ENCODE assay signal across 24 mouse cellular contexts in genomic region chr7:16903439-16903955, GRCm38 (mm10). TPM values are rescaled to one million over a fixed set of nuclear protein-coding genes. Genes with fewer than 3 reads are reported as not detected.
A peak's percentile ranks its signal among the peaks of the same experiment; 100 is the strongest.
DNase-seq lines count a peak whose midpoint lies in the region; ATAC-seq and TF ChIP-seq lines count a peak whose summit lies in the region.
"Had no signal": no experiment of that assay in that cellular context is flagged by ENCODE, and none has a peak within 500 bp of the region (broad histone marks: within the 10 kb centered on the region; RNA-seq: fewer than 3 reads in every experiment).

No protein-coding gene starts in this region.

- H3K4me1 ChIP-seq in hindbrain, embryonic 10.5 days (replicated peaks): peaks cover 64% of the 10 kb centered on the region
- H3K4me1 ChIP-seq in hindbrain, embryonic 13.5 days (replicated peaks): peaks cover 46% of the 10 kb centered on the region
- H3K4me1 ChIP-seq in CH12.LX (ENCODE audit: control insufficient read depth in 1 of 2, insufficient read depth in 2 of 2): peaks cover 56 to 82% of the 10 kb centered on the region in 2 experiments
- H3K4me1 ChIP-seq in embryonic facial prominence, embryonic 10.5 days: peaks cover 60% of the 10 kb centered on the region
- peaks cover 3% of the 10 kb centered on the region for H3K4me1 ChIP-seq in forebrain, embryonic 16.5 days (replicated peaks; ENCODE audit: control insufficient read depth, insufficient read depth, low read length)

- dilution Hi-C loops in CH12.LX (cut with MboI; ENCODE audit: extremely low pct_ligation_motif_present, extremely low pct_unique_long_range_greater_than_20kb, low sequenced_read_pairs): no loop called here

- peaks cover 26% of the 10 kb centered on the region for H3K27me3 ChIP-seq in hindbrain, embryonic 10.5 days (ENCODE audit: insufficient read depth, poor library complexity, severe bottlenecking)
- 0 out of 2 replicates have a peak, but pooled peaks cover 6% of the 10 kb centered on the region for H3K27me3 ChIP-seq in hindbrain, embryonic 13.5 days
- H3K27me3 ChIP-seq in CH12.LX (replicated peaks): no peaks in the 10 kb centered on the region
- H3K27me3 ChIP-seq in embryonic facial prominence, embryonic 10.5 days (replicated peaks; ENCODE audit: low read depth, poor library complexity, severe bottlenecking): peaks cover 14% of the 10 kb centered on the region
- H3K27me3 ChIP-seq in forebrain, embryonic 16.5 days (replicated peaks; ENCODE audit: control insufficient read depth, insufficient read depth, low read length): no peaks in the 10 kb centered on the region

- no peak for ATAC-seq in hindbrain, embryonic 13.5 days (ENCODE audit: low FRiP score)
- peak; percentile 47 for ATAC-seq in megakaryocyte progenitor cell, adult 5-6 weeks (replicated peaks; ENCODE audit: poor library complexity)
- no peak for ATAC-seq in forebrain, embryonic 16.5 days
- ATAC-seq: activated CD4-positive, CD25-positive, alpha-beta regulatory T cell, adult 4 months; hindbrain, embryonic 16.5 days had no signal

- in situ Hi-C loops in CH12.LX (cut with MboI; ENCODE audit: low pct_ligation_motif_present, low pct_unique_long_range_greater_than_20kb, low sequenced_read_pairs): no loop called here

- H3K36me3 ChIP-seq in hindbrain, embryonic 10.5 days: no peaks in the 10 kb centered on the region
- no peaks in the 10 kb centered on the region for H3K36me3 ChIP-seq in hindbrain, embryonic 13.5 days
- H3K36me3 ChIP-seq in CH12.LX (replicated peaks in 1 of 2; ENCODE audit: control insufficient read depth in 1 of 2, insufficient read depth in 1 of 2, low read length in 1 of 2): peaks cover 0 to under 1% of the 10 kb centered on the region in 2 experiments
- H3K36me3 ChIP-seq in embryonic facial prominence, embryonic 10.5 days (replicated peaks): no peaks in the 10 kb centered on the region
- H3K36me3 ChIP-seq in forebrain, embryonic 16.5 days (ENCODE audit: control insufficient read depth, insufficient read depth): no peaks in the 10 kb centered on the region
- H3K36me3 ChIP-seq: heart, embryonic 12.5 days; neural tube, embryonic 15.5 days had no signal

- H3K79me2 ChIP-seq in CH12.LX (replicated peaks; ENCODE audit: control insufficient read depth, extremely low read depth, insufficient read depth, poor library complexity, severe bottlenecking): no peaks in the 10 kb centered on the region

- peak overlapping the region; percentile 50; the same call in 1 of the 2 replicates for H3K27ac ChIP-seq in hindbrain, embryonic 10.5 days
- no peak overlapping the region for H3K27ac ChIP-seq in hindbrain, embryonic 13.5 days
- peak overlapping the region; percentile 27; the same call in 1 of the 2 replicates for H3K27ac ChIP-seq in CH12.LX (ENCODE audit: insufficient read depth, low read depth)
- 0 out of 2 replicates have a peak overlapping the region, but pooled peaks have one; percentile 30 for H3K27ac ChIP-seq in embryonic facial prominence, embryonic 10.5 days (replicated peaks)
- H3K27ac ChIP-seq in forebrain, embryonic 16.5 days (ENCODE audit: low read length): no peak overlapping the region
- H3K27ac ChIP-seq: layer of hippocampus, adult 2 months; neural tube, embryonic 15.5 days had no signal

- H3K4me3 ChIP-seq in hindbrain, embryonic 10.5 days: no peak overlapping the region
- no peak overlapping the region for H3K4me3 ChIP-seq in hindbrain, embryonic 13.5 days
- H3K4me3 ChIP-seq in CH12.LX (replicated peaks in 1 of 3; ENCODE audit: low read depth in 2 of 3, low read length in 2 of 3, poor library complexity in 1 of 3): no peak overlapping the region
- no peak overlapping the region for H3K4me3 ChIP-seq in embryonic facial prominence, embryonic 10.5 days
- H3K4me3 ChIP-seq in forebrain, embryonic 16.5 days (replicated peaks; ENCODE audit: low read length): no peak overlapping the region
- H3K4me3 ChIP-seq: heart, embryonic 12.5 days; layer of hippocampus, adult 2 months; neural tube, embryonic 15.5 days had no signal

- H3K4me2 ChIP-seq in hindbrain, embryonic 13.5 days: no peak overlapping the region
- H3K4me2 ChIP-seq in CH12.LX (ENCODE audit: insufficient read depth, low read depth, poor library complexity, severe bottlenecking): 0 out of 2 replicates have a peak overlapping the region, but pooled peaks have one; percentile 0
- H3K4me2 ChIP-seq in forebrain, embryonic 16.5 days (ENCODE audit: low read length): no peak overlapping the region
- H3K4me2 ChIP-seq: heart, embryonic 12.5 days; lung, embryonic 14.5 days; neural tube, embryonic 15.5 days had no signal

- H3K9me3 ChIP-seq in hindbrain, embryonic 10.5 days: no peaks in the 10 kb centered on the region
- H3K9me3 ChIP-seq in hindbrain, embryonic 13.5 days: no peaks in the 10 kb centered on the region
- H3K9me3 ChIP-seq in CH12.LX (replicated peaks; ENCODE audit: low read length): no peaks in the 10 kb centered on the region
- no peaks in the 10 kb centered on the region for H3K9me3 ChIP-seq in embryonic facial prominence, embryonic 10.5 days
- no peaks in the 10 kb centered on the region for H3K9me3 ChIP-seq in forebrain, embryonic 16.5 days (ENCODE audit: control insufficient read depth, low read length)
- H3K9me3 ChIP-seq: heart, embryonic 12.5 days; neural tube, embryonic 15.5 days had no signal

- TF ChIP-seq CTCF in CH12.LX (conservative IDR thresholded peaks at IDR 0.05 in 1 of 2, IDR thresholded peaks at IDR 0.05 in 1 of 2; ENCODE audit: low read depth in 2 of 2, low read length in 2 of 2): no peak

- no peak for DNase-seq in hindbrain, embryonic 10.5 days (ENCODE audit: low spot score)
- DNase-seq in CH12.LX (ENCODE audit: extremely low read depth): peak; percentile 86
- no peak for DNase-seq in embryonic facial prominence, embryonic 10.5 days (ENCODE audit: low spot score)
- DNase-seq in urinary bladder, postnatal 36 days (ENCODE audit: low spot score in 2 of 2): no peak
- DNase-seq: adrenal gland, postnatal 14 days; cerebellum, adult 11 months; cerebellum, postnatal 25 days; gastrocnemius, postnatal 14 days; kidney, adult 18-20 months; kidney, postnatal 14 days; lung, embryonic 14.5 days; midbrain, embryonic 14.5 days; right cerebral cortex, postnatal 14 days; spleen, adult 18-20 months; thymus, postnatal 4 days had no signal

- no peak for TF ChIP-seq RAD21 in CH12.LX (IDR thresholded peaks at IDR 0.05; ENCODE audit: low read depth, low read length)

- TF ChIP-seq EP300 in CH12.LX (IDR thresholded peaks at IDR 0.05; ENCODE audit: low read length): no peak

- 86% methylated on average over 2 of the region's 2 CpGs for WGBS in hindbrain, embryonic 10.5 days
- WGBS in hindbrain, embryonic 13.5 days: 91% methylated on average over 2 of the region's 2 CpGs
- 83% methylated on average over 2 of the region's 2 CpGs for WGBS in embryonic facial prominence, embryonic 10.5 days
- 78% methylated on average over 2 of the region's 2 CpGs for WGBS in forebrain, embryonic 16.5 days

- no peak overlapping the region for H3K9ac ChIP-seq in hindbrain, embryonic 13.5 days
- no peak overlapping the region for H3K9ac ChIP-seq in CH12.LX (ENCODE audit: insufficient read depth, low read depth)
- no peak overlapping the region for H3K9ac ChIP-seq in forebrain, embryonic 16.5 days (replicated peaks; ENCODE audit: low read depth, low read length)
- H3K9ac ChIP-seq: heart, embryonic 12.5 days; lung, embryonic 14.5 days; neural tube, embryonic 15.5 days had no signal

- TF ChIP-seq POLR2A in CH12.LX (IDR thresholded peaks at IDR 0.05; ENCODE audit: low read depth, low read length): no peak

RNA-seq across cellular contexts. Expression of gene Ptgir, which starts 2.8 kb away (rescaled TPM):
- polyA plus RNA-seq in hindbrain, embryonic 10.5 days (2016; fragmentation: Nextera tagmentation; extraction: Ambion mirVana): 0.77 and 1.5 TPM in 2 replicates
- 0.78 and 0.83 TPM in 2 replicates for polyA plus RNA-seq in hindbrain, embryonic 13.5 days (2015; fragmentation: Nextera tagmentation; extraction: Ambion mirVana)
- 7.0 and 7.5 TPM in 2 replicates for total RNA-seq in CH12.LX (2012; rRNA removed)
- total RNA-seq in CH12.LX (2014; rRNA removed): 2.7 and 3.8 TPM in 2 replicates
- polyA plus RNA-seq in CH12.LX (2012; ENCODE audit: insufficient read length, low read depth): 31.1 and 33.3 TPM in 2 replicates
- polyA plus RNA-seq in embryonic facial prominence, embryonic 10.5 days (2016; fragmentation: Nextera tagmentation; extraction: Ambion mirVana): 0.52 and 0.64 TPM in 2 replicates
- total RNA-seq in megakaryocyte progenitor cell, adult 5-6 weeks (2015): 2.1 and 2.6 TPM in 2 replicates
- 1.8 and 4.0 TPM in 2 replicates for total RNA-seq in megakaryocyte progenitor cell, adult 5-6 weeks (2017)
- polyA plus RNA-seq in forebrain, embryonic 16.5 days (2015; fragmentation: Nextera tagmentation; extraction: Ambion mirVana): 0.15 TPM in 2 replicates

RNA-seq across cellular contexts. Expression of gene Gng8, which starts 11.9 kb away (rescaled TPM):
- 7.1 and 9.0 TPM in 2 replicates for polyA plus RNA-seq in hindbrain, embryonic 10.5 days (2016; fragmentation: Nextera tagmentation; extraction: Ambion mirVana)
- 6.1 and 8.2 TPM in 2 replicates for polyA plus RNA-seq in hindbrain, embryonic 13.5 days (2015; fragmentation: Nextera tagmentation; extraction: Ambion mirVana)
- total RNA-seq in CH12.LX (2012; rRNA removed): 0.25 TPM in 1 of 2 replicates, not detected in the other
- not detected in 2 replicates for total RNA-seq in CH12.LX (2014; rRNA removed)
- polyA plus RNA-seq in CH12.LX (2012; ENCODE audit: insufficient read length, low read depth): 2.4 and 2.5 TPM in 2 replicates
- 14.7 and 20.3 TPM in 2 replicates for polyA plus RNA-seq in embryonic facial prominence, embryonic 10.5 days (2016; fragmentation: Nextera tagmentation; extraction: Ambion mirVana)
- total RNA-seq in megakaryocyte progenitor cell, adult 5-6 weeks (2015): not detected in 2 replicates
- not detected in 2 replicates for total RNA-seq in megakaryocyte progenitor cell, adult 5-6 weeks (2017)
- polyA plus RNA-seq in forebrain, embryonic 16.5 days (2015; fragmentation: Nextera tagmentation; extraction: Ambion mirVana): 1.9 and 4.5 TPM in 2 replicates
- total RNA-seq: liver, adult 2 months had no signal
- polyA plus RNA-seq: activated CD4-positive, CD25-positive, alpha-beta regulatory T cell, adult 4 months had no signal

RNA-seq across cellular contexts. Expression of gene Calm3, which starts 20.4 kb away (rescaled TPM):
- 170 and 245 TPM in 2 replicates for polyA plus RNA-seq in hindbrain, embryonic 10.5 days (2016; fragmentation: Nextera tagmentation; extraction: Ambion mirVana)
- 307 and 317 TPM in 2 replicates for polyA plus RNA-seq in hindbrain, embryonic 13.5 days (2015; fragmentation: Nextera tagmentation; extraction: Ambion mirVana)
- total RNA-seq in CH12.LX (2012; rRNA removed): 312 and 326 TPM in 2 replicates
- 277 and 294 TPM in 2 replicates for total RNA-seq in CH12.LX (2014; rRNA removed)
- 623 and 775 TPM in 2 replicates for polyA plus RNA-seq in CH12.LX (2012; ENCODE audit: insufficient read length, low read depth)
- 121 and 126 TPM in 2 replicates for polyA plus RNA-seq in embryonic facial prominence, embryonic 10.5 days (2016; fragmentation: Nextera tagmentation; extraction: Ambion mirVana)
- 125 and 150 TPM in 2 replicates for total RNA-seq in megakaryocyte progenitor cell, adult 5-6 weeks (2015)
- 419 and 440 TPM in 2 replicates for total RNA-seq in megakaryocyte progenitor cell, adult 5-6 weeks (2017)
- 308 and 333 TPM in 2 replicates for polyA plus RNA-seq in forebrain, embryonic 16.5 days (2015; fragmentation: Nextera tagmentation; extraction: Ambion mirVana)

RNA-seq across cellular contexts. Expression of gene Dact3, which starts 28.4 kb away (rescaled TPM):
- polyA plus RNA-seq in hindbrain, embryonic 10.5 days (2016; fragmentation: Nextera tagmentation; extraction: Ambion mirVana): 3.2 and 4.9 TPM in 2 replicates
- 2.8 and 2.9 TPM in 2 replicates for polyA plus RNA-seq in hindbrain, embryonic 13.5 days (2015; fragmentation: Nextera tagmentation; extraction: Ambion mirVana)
- total RNA-seq in CH12.LX (2012; rRNA removed) (2.9 and 3.5 TPM in 2 replicates), CH12.LX (2014; rRNA removed) (4.0 and 5.1 TPM in 2 replicates)
- polyA plus RNA-seq in CH12.LX (2012; ENCODE audit: insufficient read length, low read depth): 9.2 and 12.0 TPM in 2 replicates
- polyA plus RNA-seq in embryonic facial prominence, embryonic 10.5 days (2016; fragmentation: Nextera tagmentation; extraction: Ambion mirVana): 5.5 and 6.0 TPM in 2 replicates
- not detected in 2 replicates for total RNA-seq in megakaryocyte progenitor cell, adult 5-6 weeks (2015)
- total RNA-seq in megakaryocyte progenitor cell, adult 5-6 weeks (2017): 0.04 and 0.17 TPM in 2 replicates
- polyA plus RNA-seq in forebrain, embryonic 16.5 days (2015; fragmentation: Nextera tagmentation; extraction: Ambion mirVana): 2.1 and 2.6 TPM in 2 replicates
- polyA plus RNA-seq: activated CD4-positive, CD25-positive, alpha-beta regulatory T cell, adult 4 months had no signal

RNA-seq across cellular contexts. Expression of gene Pnmal2, which starts 41.0 kb away (rescaled TPM):
- 4.0 and 12.2 TPM in 2 replicates for polyA plus RNA-seq in hindbrain, embryonic 10.5 days (2016; fragmentation: Nextera tagmentation; extraction: Ambion mirVana)
- polyA plus RNA-seq in hindbrain, embryonic 13.5 days (2015; fragmentation: Nextera tagmentation; extraction: Ambion mirVana): 110 and 117 TPM in 2 replicates
- total RNA-seq in CH12.LX (2012; rRNA removed) (0.21 and 0.38 TPM in 2 replicates), CH12.LX (2014; rRNA removed) (not detected in 2 replicates)
- 0.09 TPM in 1 of 2 replicates, not detected in the other for polyA plus RNA-seq in CH12.LX (2012; ENCODE audit: insufficient read length, low read depth)
- polyA plus RNA-seq in embryonic facial prominence, embryonic 10.5 days (2016; fragmentation: Nextera tagmentation; extraction: Ambion mirVana): 2.9 and 4.6 TPM in 2 replicates
- not detected in 2 replicates for total RNA-seq in megakaryocyte progenitor cell, adult 5-6 weeks (2015)
- 0.20 TPM in 1 of 2 replicates, not detected in the other for total RNA-seq in megakaryocyte progenitor cell, adult 5-6 weeks (2017)
- polyA plus RNA-seq in forebrain, embryonic 16.5 days (2015; fragmentation: Nextera tagmentation; extraction: Ambion mirVana): 85.3 and 118 TPM in 2 replicates
- polyA plus RNA-seq: activated CD4-positive, CD25-positive, alpha-beta regulatory T cell, adult 4 months had no signal

Comparison
In these comparisons a context has a peak if more than half of its experiments do, and no peak if none do; other contexts are left out.
1. H3K27ac ChIP-seq: peak in hindbrain, embryonic 10.5 days (single experiment), CH12.LX (single experiment) and embryonic facial prominence, embryonic 10.5 days (single experiment); none in hindbrain, embryonic 13.5 days (single experiment) and forebrain, embryonic 16.5 days (single experiment).
2. RNA of gene Ptgir, which starts 2.8 kb away (polyA plus RNA-seq): 31.1 to 33.3 TPM in CH12.LX; 0.78 to 0.83 TPM in hindbrain, embryonic 13.5 days, 0.77 to 1.5 TPM in hindbrain, embryonic 10.5 days, 0.52 to 0.64 TPM in embryonic facial prominence, embryonic 10.5 days and 0.15 TPM in forebrain, embryonic 16.5 days; every median in the first group is over 10 times any median in the second.